Mouse (Mus musculus): ENCODE results near the gene Chrnd. TPM values are rescaled to one million over a fixed set of nuclear protein-coding genes. Genes with fewer than 3 reads are reported as not detected.

The Chrnd gene
- polyA plus RNA-seq, 1 experiment from 2014 or later: 0.10 TPM

DNA sequence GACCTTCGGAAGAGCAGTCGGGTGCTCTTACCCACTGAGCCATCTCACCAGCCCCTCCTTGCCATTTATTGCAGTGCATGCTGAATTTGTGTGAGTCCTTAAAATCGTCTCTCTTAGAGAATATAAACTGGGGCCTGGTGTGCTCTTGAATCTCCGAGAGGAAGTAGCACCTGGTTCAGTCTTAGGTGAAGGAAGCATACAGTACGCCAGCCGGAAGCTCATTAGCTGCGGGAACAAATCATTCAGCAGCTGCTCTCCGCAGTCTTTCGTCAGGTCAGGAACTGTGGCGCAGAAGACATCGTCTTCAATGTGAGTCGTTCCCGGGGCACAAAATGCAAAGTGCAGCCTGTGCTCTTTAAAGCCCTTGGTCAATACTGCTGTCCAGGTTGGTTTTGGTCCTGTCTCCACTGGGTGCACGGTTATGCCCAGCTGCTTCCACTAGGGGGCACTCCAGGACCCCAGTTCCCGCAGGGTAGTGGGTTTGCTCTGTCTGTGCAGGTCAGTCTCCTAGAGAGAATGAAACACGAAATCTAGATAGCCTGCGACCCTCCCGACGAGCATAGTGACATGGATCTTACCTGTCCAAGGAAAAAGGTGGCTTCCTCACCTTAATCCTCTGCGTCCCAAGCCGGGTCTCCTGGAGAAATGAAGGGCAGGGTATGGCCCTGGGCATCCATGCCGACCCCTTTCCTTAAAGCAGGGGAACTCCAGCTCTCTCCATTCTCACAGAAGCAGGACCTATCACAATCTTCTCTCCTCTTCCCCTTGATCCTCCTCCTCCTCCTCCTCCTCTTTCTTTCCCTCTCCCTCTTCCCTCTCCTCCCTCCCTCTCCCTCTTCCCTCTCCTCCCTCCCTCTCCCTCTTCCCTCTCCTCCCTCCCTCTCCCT, 55.8 kb downstream of the Chrnd start:
- Histone ChIP-seq H3K36me3 (replicated peaks) (no peaks in the 10 kb centered on the region), H3K9me3 (no peaks in the 10 kb centered on the region), H3K27ac (no peak overlapping the region), H3K4me1 (no peaks in the 10 kb centered on the region), H3K4me2 (peak overlapping the region; percentile 31), H3K4me3 (replicated peaks) (no peak overlapping the region), H3K9ac (no peak overlapping the region), H3K27me3 (no peaks in the 10 kb centered on the region)
- 26% methylated on average over 22 of the region's 22 CpGs for WGBS
- peak; percentile 87 for ATAC-seq (ENCODE audit: low FRiP score)

Other genes starting within 250 kb of the Chrnd start
- not detected in 2 replicates for gene Alppl2, start 100.7 kb upstream of the Chrnd start, polyA plus RNA-seq (2016; fragmentation: Nextera tagmentation; extraction: Ambion mirVana)
- gene Alpi, start 89.0 kb upstream of the Chrnd start, polyA plus RNA-seq (2016; fragmentation: Nextera tagmentation; extraction: Ambion mirVana): not detected in 2 replicates
- gene Akp3, start 65.6 kb upstream of the Chrnd start, polyA plus RNA-seq (2016; fragmentation: Nextera tagmentation; extraction: Ambion mirVana): not detected in 2 replicates
- 18.3 and 23.2 TPM in 2 replicates for gene Ecel1, start 34.1 kb upstream of the Chrnd start, polyA plus RNA-seq (2016; fragmentation: Nextera tagmentation; extraction: Ambion mirVana)
- not detected in 2 replicates for gene Prss56, start 7.3 kb upstream of the Chrnd start, polyA plus RNA-seq (2016; fragmentation: Nextera tagmentation; extraction: Ambion mirVana)
- not detected in 2 replicates for gene Chrng, start 14.1 kb downstream of the Chrnd start, polyA plus RNA-seq (2016; fragmentation: Nextera tagmentation; extraction: Ambion mirVana)
- gene Eif4e2, start 23.3 kb downstream of the Chrnd start, polyA plus RNA-seq (2016; fragmentation: Nextera tagmentation; extraction: Ambion mirVana): 134 and 137 TPM in 2 replicates
- 1.5 and 1.6 TPM in 2 replicates for gene Efhd1, start 73.8 kb downstream of the Chrnd start, polyA plus RNA-seq (2016; fragmentation: Nextera tagmentation; extraction: Ambion mirVana)
- gene Gigyf2, start 136.4 kb downstream of the Chrnd start, polyA plus RNA-seq (2016; fragmentation: Nextera tagmentation; extraction: Ambion mirVana): 59.2 and 61.8 TPM in 2 replicates
- gene Kcnj13, start 204.1 kb downstream of the Chrnd start, polyA plus RNA-seq (2016; fragmentation: Nextera tagmentation; extraction: Ambion mirVana): 2.0 and 6.3 TPM in 2 replicates